Mouse (Mus musculus) urinary bladder, adult 18-20 months (tissue): Measurements from ENCODE around the gene Cd63.
A peak's percentile ranks its signal among the peaks of the same experiment; 100 is the strongest.

Experiments
- DNase-seq, 2 experiments: peaks; one replicate each; pipeline ENCODE4 v3.0.0; 2022; ENCODE audit warnings: low spot score in 2 of 2, mixed read lengths in 2 of 2

Cd63 gene

DNA sequence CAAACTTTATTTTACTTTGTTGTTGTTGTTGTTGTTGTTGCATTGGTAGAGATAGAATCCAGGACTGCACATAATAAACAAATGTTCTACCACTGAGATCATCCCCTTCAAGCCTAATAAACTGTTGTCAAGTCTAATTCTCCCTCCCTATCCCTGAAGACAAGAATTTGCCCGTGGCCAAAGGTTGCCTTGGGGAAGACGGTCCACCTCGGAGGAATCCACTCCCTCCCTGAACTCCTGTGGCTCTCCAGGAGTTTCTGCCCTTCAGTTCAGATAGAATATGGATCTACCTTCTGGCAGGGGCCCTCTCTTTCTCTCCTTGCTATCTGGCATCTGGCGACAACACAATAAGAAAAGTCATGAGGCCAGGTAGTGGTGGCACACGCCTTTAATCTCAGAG lies 4.0 kb downstream of the Cd63 start:
- no peak for DNase-seq

DNA sequence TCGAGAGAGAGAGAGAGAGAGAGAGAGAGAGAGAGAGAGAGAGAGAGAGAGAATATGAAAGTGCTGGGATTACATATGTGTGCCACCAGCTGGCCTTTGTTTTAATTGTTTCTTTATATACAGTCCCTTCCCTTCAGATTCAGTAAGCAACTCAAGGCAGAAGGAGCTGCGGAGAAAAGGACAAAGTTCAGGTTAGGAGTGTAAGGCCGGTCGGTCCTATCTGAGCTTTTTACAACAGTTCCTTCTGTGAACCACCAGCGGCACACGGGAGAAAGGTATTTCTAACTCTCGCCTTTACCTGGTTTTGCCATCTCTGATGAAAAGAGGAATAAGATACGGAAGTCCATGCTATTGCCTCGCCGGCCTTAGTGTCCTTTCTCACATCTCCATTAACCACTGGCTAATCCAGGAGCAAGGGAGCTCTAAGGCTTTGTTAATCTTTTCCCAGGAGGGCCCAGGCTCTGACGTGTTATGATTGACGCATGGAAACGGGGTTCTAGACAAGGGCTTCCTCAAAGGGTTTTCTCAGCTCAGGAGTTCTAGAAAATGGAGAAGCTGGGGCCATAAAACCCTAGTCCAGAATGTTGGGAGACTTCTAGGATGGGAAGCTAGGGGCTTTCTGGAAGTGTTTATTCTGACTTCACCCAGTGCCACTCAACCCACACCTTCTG lies 8.1 kb downstream of the Cd63 start:
- no peak for DNase-seq

DNA sequence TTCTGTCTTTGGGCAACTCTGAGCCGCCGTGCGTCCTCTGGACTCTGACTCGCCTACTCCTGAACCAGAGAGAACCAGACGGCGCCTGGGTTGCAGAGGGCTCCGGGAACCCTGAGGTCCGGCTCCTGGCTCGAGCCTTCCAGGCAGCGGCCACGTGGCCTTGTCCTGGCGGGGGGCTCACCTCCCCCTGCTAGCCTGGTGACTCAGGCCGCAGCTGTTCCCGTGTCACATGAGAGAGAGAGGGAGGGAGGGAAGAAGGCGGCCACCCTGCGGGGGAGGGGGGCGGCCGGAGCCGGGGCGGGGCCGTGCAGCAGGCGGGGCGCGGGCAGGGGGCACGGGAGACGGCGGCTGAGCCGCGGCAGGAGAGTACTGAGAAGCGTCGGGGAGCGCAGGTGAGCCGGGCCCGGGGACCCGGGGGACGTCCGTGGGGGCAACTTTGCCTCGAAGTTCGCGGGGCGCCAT lies 8.8 kb downstream of the Cd63 start:
- DNase-seq, result peak; percentile 77 to 87

DNA sequence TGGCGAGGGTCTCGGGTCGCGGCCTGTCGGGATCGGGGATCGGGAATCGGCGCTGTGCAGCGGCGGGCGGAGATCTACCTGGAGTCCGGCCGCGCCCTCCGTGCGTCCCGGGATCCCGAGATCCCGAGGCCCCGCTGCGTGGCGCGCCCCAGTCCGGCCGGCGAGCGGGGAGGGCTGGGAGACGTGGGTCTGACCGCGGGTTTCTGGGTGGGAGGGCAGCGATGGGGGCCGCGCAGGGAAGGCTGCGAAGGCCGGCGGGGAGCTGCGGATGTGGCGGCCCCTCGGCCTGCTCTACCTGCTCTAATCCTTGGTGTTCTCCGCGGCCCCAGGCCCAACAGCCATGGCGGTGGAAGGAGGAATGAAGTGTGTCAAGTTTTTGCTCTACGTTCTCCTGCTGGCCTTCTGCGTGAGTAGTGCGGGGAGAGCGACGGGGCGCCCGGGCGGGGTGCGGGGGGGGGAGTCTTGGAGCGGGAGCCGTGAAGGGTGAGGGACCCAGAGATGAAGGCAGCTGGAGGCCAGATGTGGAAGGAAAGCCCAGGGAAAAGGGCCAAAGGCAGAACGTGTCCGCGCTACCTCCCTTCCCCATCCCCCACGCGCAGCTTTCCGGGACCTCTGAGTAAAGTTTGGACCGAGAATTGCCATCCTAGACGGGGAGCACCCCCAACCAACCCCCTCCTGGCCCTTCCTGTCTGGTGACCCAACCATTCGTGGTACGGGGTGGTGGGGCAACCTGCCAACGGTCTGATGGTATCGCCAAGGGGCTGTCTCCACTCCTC lies 9.5 kb downstream of the Cd63 start:
- DNase-seq, result peak in 1 of 2 experiments; percentile 55

DNA sequence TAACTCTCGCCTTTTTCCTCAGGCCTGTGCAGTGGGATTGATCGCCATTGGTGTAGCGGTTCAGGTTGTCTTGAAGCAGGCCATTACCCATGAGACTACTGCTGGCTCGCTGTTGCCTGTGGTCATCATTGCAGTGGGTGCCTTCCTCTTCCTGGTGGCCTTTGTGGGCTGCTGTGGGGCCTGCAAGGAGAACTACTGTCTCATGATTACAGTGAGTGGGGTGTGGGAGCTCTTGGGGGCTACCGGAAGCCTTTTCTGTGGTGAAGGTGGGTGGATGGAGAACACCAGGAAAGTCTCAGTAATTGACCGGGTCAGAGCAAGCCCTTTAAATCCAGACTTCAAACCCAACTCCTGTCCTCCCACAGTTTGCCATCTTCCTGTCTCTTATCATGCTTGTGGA lies 10.6 kb downstream of the Cd63 start:
- DNase-seq, result no peak

DNA sequence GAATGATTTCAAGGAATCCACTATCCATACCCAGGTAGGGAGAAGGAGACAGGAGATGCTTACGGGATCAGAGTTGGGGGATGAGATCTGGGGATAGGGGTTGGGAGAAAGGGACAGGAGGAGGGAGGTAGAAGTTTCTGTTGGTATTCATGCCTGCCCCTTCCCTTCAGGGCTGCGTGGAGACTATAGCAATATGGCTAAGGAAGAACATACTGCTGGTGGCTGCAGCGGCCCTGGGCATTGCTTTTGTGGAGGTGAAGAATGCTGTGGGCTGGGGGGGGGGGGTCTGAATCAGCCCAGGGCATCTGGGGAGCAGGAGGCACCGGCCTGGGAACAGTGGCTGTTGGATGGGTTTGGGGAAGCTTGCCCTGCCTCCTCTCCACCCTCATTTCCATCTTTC lies 11.5 kb downstream of the Cd63 start:
- DNase-seq, result no peak

DNA sequence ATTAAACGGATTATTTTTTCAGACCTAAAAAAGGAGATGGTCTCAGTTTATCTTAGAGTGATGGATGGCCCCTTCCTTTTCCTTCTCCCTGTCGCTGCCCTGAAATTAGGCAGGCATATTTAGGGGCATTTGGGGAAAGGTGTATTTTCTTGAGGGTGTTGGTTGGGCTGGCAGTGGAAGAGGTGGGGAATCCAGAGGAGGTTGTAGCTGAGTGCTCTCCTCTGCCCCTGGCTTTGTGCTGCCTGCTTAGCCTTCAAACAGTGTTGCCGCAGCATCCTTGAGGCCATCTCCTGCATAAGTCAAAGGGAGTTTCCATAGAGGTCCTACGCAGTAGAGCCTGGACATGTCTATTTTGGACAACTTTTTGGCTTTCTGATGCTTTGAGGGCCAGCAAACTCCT lies 12.0 kb downstream of the Cd63 start:
- no peak for DNase-seq

DNA sequence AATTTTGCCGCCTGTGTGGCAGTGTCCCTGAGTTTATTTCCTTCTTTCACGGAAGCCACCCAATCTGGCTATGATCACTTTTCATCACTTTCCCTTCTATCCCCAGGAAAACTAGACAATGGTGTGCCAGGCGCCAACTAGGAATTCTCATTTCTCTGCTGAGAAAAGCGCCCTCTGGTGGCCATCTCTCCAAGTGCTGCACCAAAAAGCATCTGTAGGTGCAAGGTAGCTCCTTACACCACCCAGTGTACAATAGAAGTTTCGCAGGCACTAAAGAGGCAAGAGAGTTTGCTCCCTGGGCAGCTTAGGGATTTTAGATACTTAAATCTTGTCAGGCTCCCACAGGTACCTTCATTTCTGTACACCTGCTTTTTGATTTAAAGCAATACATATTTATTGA lies 12.4 kb downstream of the Cd63 start:
- peak; percentile 69 to 73 for DNase-seq

DNA sequence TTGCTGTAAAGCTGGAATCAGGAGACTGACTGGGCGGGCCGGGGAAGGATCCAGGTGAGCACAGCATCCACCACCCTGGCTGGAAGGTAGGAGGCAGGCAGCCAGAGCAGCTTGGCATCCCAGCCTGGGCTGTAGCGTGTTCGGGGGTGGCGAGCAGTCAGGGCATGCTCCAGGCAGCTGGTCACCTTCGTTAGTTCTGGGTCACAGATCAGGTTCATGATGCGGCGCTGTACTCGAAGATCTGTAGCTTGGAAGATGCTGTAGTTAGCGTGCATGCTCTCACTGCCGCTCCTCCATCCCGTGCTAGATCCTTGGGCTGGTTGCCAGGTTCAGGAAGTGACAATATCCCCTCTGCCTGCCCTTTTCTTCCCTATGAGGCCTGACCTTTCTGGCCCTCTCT lies 12.9 kb downstream of the Cd63 start:
- DNase-seq, result no peak

DNA sequence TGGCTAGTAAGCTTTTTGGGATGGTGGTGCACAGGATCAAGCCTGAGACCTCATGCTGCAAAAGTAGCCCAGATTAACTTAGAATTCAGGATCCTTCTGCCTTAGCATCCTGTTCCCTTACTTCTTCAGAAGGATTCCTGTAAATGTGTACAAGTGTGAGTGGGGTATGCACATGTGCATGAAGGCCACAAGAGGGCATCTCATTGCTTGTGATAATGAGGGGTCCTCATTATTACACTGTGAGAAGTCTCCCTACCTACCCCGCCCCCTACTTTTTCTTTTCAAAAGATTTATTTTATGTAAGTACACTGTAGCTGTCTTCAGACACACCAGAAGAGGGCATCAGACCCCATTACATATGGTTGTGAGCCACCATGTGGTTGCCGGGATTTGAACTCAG lies 14.8 kb downstream of the Cd63 start:
- no peak for DNase-seq

DNA sequence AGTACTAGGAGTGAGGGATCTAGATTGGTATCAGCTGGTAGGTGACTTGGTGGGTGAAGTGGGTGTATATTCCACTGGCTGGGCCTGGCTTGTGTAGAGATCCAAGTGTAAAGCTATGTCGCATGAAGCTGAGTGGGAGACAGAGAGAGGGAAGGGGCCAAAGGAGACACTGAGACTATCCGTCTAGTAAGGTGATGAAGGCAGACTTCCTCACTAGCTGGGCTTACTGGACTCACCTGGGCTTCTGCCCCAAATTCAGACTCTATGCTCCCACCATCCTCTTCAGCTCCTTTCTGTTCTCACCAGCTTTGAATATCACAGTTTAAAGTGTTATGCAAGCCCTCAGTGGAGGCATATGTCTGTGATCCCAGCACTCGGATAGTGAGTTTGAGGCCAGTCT lies 15.9 kb downstream of the Cd63 start:
- DNase-seq, result no peak

DNA sequence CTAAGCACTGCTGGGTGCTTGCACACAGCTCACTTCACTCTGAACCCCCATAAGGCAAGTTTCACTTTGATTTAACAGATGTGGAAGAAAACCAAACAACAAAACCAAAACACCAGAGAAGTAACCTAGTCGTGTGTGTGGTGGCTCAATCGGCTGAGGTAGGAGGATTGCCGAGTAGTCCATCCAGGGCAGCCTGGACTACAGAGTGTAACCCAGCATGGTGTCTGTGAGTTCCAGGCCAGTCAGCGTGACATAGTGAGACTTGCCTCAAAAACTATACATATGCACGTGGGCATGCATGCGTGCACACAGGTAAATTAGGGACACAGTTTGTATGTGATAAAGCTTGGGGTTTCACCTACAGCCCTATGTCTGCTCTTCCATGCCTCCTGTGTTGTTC lies 16.6 kb downstream of the Cd63 start:
- DNase-seq, result no peak

DNA sequence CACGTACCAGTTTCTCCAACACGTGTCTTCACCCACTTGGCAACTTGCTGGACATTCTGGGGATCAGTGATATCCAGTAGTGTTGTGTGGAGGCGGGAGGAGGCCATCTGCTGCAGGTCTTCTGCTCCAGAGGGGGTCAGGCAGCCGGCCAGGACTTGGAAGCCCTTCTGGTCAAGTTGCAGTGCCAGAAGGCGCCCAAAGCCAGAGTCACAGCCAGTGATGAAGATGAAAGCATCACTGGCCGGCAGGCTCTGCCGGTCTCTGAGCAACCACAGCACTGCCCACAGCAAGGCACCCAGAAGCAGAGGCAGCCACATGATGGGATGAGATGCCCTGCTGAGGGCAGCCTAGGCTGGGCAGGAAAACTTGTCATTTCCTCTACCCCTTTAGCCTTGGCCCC lies 17.5 kb downstream of the Cd63 start:
- no peak for DNase-seq

DNA sequence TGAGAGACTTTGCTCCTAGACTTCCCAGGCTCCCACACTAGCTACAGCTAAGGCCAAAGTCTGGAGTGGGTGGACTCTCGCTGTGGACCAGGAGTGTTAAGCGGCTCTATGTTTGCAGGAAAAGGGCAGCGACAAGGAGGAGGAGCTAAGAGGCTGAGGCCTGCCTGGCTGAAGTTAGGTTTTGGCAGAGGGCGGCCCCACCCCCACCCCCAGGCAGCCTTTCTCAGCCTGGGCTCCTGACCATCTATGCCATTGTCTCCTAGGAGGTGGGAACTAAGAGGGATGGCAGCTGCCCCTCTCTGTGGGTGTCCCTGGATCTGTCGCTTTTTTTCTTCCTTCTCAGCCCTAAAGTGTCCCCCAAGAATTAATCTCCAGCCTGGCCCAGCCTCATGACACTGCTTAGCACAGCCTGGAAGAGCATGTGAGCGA lies 18.4 kb downstream of the Cd63 start:
- DNase-seq, result no peak

DNA sequence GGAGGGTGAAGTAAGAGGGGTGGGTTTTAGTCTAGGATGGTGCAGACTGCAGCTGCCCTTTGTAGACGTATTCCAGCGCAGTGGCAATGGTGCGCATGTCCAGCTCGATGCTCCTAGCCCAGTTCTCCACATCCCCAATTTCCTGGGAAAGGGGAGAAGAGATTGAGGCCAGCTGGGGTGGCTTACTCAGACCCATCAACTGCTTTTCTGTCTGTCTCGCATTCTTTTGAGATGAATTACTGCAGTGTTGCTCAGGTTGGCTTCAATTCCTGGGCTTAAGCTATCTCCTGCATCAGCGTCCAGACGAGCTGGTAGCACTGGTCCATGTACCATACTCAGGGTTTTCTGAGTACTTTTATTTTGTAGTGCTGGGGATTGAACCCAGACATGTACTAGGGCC lies 19.2 kb downstream of the Cd63 start:
- no peak for DNase-seq

DNA sequence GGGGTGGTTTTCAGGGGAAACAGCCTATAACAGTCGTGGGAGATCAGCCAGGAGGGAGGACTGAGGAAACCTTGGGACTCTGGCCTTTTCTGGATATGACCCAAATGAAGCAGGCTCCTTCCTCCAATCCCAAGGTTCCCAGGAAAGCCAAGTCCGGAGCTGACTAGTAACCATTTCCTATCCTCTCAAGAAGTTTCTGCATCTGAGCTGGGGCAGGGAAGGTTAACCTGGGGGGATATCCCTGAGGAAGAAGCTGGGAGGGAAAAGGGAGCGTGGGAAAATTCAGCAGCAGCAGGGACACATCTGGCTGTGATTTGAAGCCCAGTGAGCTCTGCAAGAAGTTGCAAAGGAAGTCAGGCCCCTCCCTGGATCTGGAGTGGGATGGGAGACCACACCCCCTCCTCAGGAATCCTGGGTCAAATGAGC lies 20.0 kb downstream of the Cd63 start:
- DNase-seq, result no peak

DNA sequence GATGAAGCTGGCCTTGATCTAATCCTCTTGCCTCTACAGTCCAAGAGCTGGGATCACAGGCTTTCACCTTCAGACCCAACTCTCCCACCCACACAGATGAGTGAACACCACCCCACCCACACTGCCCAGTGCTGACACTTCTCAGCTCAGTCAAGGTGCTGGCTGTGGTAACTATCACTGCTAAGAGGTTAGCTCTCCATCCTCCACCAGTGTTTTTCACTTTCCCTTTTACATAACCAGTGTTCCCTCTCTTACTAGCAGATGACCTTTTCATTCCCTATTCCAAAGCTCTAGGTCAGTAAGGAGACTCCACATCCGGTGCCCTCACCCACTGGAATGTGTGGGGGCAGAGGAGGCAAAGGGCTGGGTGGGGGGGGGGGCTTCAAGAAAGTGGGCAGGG lies 20.5 kb downstream of the Cd63 start:
- no peak for DNase-seq

DNA sequence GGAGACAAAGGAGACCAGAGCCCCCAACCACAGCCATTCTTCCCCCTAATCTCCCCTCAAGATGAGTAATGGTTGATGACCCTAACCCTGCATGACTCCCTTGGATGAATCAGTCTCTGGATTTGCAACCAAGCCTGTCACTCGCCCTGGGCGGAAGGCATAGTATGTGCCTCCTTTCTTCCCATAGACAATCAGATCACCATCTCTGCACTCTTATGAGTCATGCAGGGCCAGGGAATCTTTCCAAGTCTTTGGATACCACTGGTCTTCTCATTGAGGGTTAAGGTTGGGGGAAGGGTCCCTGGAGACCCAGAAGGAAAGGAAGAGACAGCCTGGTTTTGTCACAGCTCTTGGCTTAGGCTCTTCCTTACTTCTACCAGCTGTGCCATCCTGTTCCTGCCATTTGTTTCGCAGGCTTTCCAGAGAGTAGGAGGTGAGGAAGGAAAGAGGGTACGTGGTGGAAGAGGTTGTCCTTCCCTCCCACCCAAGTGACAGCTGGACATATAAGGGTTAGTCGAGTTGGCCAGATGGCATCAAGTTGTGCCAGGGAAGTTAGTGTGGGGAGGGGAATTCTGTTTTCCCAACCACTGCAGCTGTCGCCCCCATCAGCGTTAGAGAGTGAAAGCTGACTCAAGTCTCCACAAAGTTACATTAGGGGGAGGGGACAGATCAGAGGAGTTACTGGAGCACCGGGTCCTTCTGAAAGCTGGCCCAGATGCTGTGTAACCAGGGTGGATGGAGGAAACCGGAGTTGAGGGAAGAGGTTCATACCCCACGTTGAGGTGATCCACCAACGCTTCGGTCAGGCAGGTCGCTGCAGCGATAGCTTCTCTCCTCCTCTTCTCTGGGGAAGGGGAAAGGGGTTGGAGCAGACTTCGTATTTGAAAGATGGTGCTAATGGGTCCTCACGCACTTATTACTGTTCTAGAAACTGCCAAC lies 21.4 kb downstream of the Cd63 start:
- no peak for DNase-seq

DNA sequence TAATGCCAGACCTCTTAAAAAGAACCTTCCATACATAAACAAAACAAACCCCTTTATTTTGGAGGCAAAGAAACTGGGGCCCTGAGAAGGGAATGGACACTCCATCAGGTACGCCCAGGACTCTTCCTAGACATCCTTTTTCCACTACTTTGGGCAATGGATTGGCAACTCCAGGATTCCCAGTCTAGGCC lies 21.9 kb downstream of the Cd63 start, which contains the start of gene Rdh5:
Rdh5 (minus strand) TSS at position 67 of the 191 bp plus-strand sequence.
- no peak for DNase-seq

DNA sequence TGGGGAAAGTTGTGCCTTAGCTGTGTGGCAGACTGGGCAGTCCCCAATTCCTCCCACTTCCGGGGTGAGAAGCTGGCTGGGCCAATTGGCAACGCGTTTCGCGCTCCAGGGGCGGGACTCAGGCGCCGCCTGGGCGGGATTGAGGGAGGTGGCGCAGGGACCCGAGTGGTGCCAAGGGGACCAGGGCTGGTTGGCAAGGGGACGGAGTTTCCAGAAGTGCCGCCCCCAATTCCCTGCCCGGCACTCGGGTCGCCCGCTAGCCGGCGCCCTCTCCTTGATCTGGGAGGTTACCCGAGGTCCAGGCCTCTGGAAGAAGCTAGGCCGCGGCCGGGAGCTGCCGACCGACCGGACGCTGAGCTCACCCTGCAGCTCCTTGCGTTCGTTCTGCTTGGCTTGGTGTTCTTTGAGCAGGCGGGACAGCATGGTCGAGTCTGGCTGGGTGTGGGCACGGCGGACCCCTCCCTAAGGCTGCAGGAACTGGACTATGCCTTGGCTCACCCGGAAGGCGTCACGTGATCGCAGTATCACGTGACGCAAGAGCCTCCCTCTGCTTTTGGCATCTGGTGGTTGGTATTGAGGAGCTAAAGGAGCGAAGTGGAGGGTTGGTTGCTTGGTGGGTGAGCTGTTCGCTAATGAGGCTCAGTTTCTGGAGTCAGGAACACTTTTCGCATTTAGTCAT lies 22.4 kb downstream of the Cd63 start:
- DNase-seq, result peak; percentile 94 to 96

DNA sequence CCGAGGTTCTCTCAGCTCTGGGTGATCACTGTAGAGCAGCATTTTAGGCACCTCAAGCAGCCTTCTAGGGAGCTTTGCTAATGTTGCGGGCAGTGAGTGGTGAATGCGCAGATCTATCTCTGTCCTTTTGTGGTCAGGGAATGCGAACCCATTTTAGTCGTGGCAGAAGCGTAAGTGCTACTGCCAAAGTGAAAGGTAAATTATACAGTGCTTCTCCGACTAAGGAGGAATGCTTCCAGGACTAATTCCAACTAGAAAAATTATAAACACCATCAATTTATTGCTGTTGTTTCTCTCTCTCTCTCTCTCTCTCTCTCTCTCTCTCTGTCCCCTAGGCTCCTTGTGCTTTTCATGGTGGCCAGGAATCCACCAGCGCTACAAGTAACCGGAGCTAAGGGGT lies 23.1 kb downstream of the Cd63 start, which contains the start of gene Bloc1s1:
Bloc1s1 (minus strand) TSS at position 101 of the 400 bp plus-strand sequence.
- DNase-seq, result no peak

DNA sequence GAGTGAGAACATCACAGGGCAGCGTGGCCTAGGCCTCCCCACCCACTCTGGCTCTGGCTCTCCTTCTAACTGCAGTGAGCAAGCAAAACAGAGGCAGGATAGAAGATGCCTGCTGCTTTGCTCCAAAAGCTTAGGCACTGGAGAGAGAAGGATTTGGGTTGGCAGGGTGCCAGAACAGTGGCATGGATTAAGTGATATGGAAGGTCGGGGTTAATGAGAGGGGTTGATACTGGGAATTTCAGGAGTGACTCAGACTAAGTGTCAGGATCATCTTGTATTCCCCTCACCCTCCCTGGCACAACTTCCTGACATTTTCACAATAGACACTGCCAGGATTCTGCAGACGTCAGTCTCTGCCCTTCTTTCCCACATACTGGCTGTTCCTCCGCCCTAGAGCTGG lies 27.6 kb downstream of the Cd63 start:
- no peak for DNase-seq
